Mouse (Mus musculus): ENCODE measurements at regions not wholly inside any gene's neighbourhood (a gene's known extent, or its start where the extent isn't known, plus 50 kb on each side); places are given as distances from the start of the nearest gene placed in this dataset.
A peak's percentile ranks its signal among the peaks of the same experiment; 100 is the strongest.
"Not testable (repeated sequence)": the region's sequence is repeated elsewhere in the genome, so short reads cannot be mapped to it uniquely, and the experiment has no call there.

GRCm38 (mm10) chr15:60333573-60334306, 317.3 kb upstream of the 4933412E24Rik start:
- no peak for DNase-seq

GRCm38 (mm10) chr15:60317577-60317976, 301.2 kb upstream of the 4933412E24Rik start:
- DNase-seq = no peak

- DNase-seq = no peak
These were observed 298.8 kb upstream of the 4933412E24Rik start for GRCm38 (mm10) chr15:60315210-60315609.

- no peak for DNase-seq
These were observed 293.5 kb upstream of the 4933412E24Rik start for GRCm38 (mm10) chr15:60309909-60310308.

- no peak for DNase-seq
These were observed 292.6 kb upstream of the 4933412E24Rik start for GRCm38 (mm10) chr15:60308968-60309367.

- no peak for DNase-seq
These were observed 291.7 kb upstream of the 4933412E24Rik start for GRCm38 (mm10) chr15:60308126-60308525.

GRCm38 (mm10) chr15:60303501-60303900, 287.1 kb upstream of the 4933412E24Rik start:
- DNase-seq = no peak

GRCm38 (mm10) chr15:60301939-60302338, 285.5 kb upstream of the 4933412E24Rik start:
- DNase-seq = peak; percentile 7 to 34

- DNase-seq = no peak
These were observed 268.9 kb upstream of the 4933412E24Rik start for GRCm38 (mm10) chr15:60285321-60285720.

GRCm38 (mm10) chr15:60280378-60280777, 264.0 kb upstream of the 4933412E24Rik start:
- no peak for DNase-seq

- not testable (repeated sequence) for DNase-seq
These were observed 237.2 kb upstream of the 4933412E24Rik start for GRCm38 (mm10) chr15:60253661-60254060.

- no peak for DNase-seq
These were observed 210.0 kb upstream of the 4933412E24Rik start for GRCm38 (mm10) chr15:60226335-60226938.

- DNase-seq = no peak
These were observed 178.7 kb upstream of the 4933412E24Rik start for GRCm38 (mm10) chr15:60195070-60195469.

GRCm38 (mm10) chr15:60193157-60193556, 176.7 kb upstream of the 4933412E24Rik start:
- DNase-seq = no peak

- DNase-seq = no peak
These were observed 170.7 kb upstream of the 4933412E24Rik start for GRCm38 (mm10) chr15:60187002-60187715.

GRCm38 (mm10) chr15:60141554-60142070, 125.2 kb upstream of the 4933412E24Rik start:
- no peak for DNase-seq

- DNase-seq = no peak
These were observed 120.3 kb upstream of the 4933412E24Rik start for GRCm38 (mm10) chr15:60136671-60137070.

GRCm38 (mm10) chr15:60134515-60134914, 118.1 kb upstream of the 4933412E24Rik start:
- DNase-seq = no peak

GRCm38 (mm10) chr15:60132701-60133100, 116.3 kb upstream of the 4933412E24Rik start:
- DNase-seq = no peak

GRCm38 (mm10) chr15:60124461-60124860, 108.0 kb upstream of the 4933412E24Rik start:
- DNase-seq = no peak

- DNase-seq = no peak
These were observed 103.5 kb upstream of the 4933412E24Rik start for GRCm38 (mm10) chr15:60119926-60120325.

- no peak for DNase-seq
These were observed 95.5 kb upstream of the 4933412E24Rik start for GRCm38 (mm10) chr15:60111885-60112284.

GRCm38 (mm10) chr15:60111046-60111445, 94.6 kb upstream of the 4933412E24Rik start:
- no peak for DNase-seq
